Mouse (Mus musculus) intestine, embryonic 15.5 days (tissue): ENCODE data around the gene Tex14. TPM values are rescaled to one million over a fixed set of nuclear protein-coding genes. Genes with fewer than 3 reads are reported as not detected.
"Not testable (repeated sequence)": the region's sequence is repeated elsewhere in the genome, so short reads cannot be mapped to it uniquely, and the experiment has no call there.

Experiments used
- ATAC-seq: fragments of 200-750 bp; cut with Nextera tagmentation; 2 replicates; pipeline ENCODE4 v1.8.0; 2017; ENCODE audit warnings: moderate TSS enrichment, moderate library complexity
- H3K27ac ChIP-seq: fragments of 300-500 bp; sonication (generic); 2 replicates; pipeline ENCODE4 v1.5.1; 2015; ENCODE audit warnings: mild to moderate bottlenecking, inconsistent platforms
- H3K27me3 ChIP-seq: fragments of 300-500 bp; sonication (generic); replicated peaks from 2 replicates; pipeline ENCODE4 v1.6.1; 2015; ENCODE audit warnings: inconsistent platforms
- H3K36me3 ChIP-seq: fragments of 300-500 bp; sonication (generic); 2 replicates; pipeline ENCODE4 v1.6.1; 2015; ENCODE audit warnings: inconsistent platforms
- H3K4me1 ChIP-seq: fragments of 300-500 bp; sonication (generic); replicated peaks from 2 replicates; pipeline ENCODE4 v1.6.1; 2015; ENCODE audit warnings: inconsistent platforms
- H3K4me2 ChIP-seq: fragments of 300-500 bp; sonication (generic); replicated peaks from 2 replicates; pipeline ENCODE4 v1.6.1; 2015; ENCODE audit warnings: mild to moderate bottlenecking, inconsistent platforms
- H3K4me3 ChIP-seq: fragments of 300-500 bp; sonication (generic); replicated peaks from 2 replicates; pipeline ENCODE4 v1.5.1; 2015; ENCODE audit warnings: inconsistent platforms
- H3K9ac ChIP-seq: fragments of 300-500 bp; sonication (generic); 2 replicates; pipeline ENCODE4 v1.6.1; 2015; ENCODE audit warnings: inconsistent platforms
- H3K9me3 ChIP-seq: fragments of 300-500 bp; sonication (generic); 2 replicates; pipeline ENCODE4 v1.6.1; 2016; ENCODE audit warnings: inconsistent platforms
- WGBS: fragments of 180-500 bp; shearing (Covaris S2); methylation state at CpG from one replicate; pipeline ENCODE4 v1.1.7; 2015; 5-methylcytosine and 5-hydroxymethylcytosine counted together
- polyA plus RNA-seq: library from polyadenylated mRNA; unstranded; fragments of >200 nt; fragmentation: Nextera tagmentation; extraction: Ambion mirVana; gene quantifications from 2 replicates; pipeline ENCODE4 v1.2.1, GENCODE M21; 2015

Gene Tex14
- polyA plus RNA-seq, 1 experiment from 2014 or later = 0.96 TPM

- H3K36me3 ChIP-seq, H3K4me1 ChIP-seq, H3K9ac ChIP-seq, H3K27ac ChIP-seq, H3K4me2 ChIP-seq, H3K9me3 ChIP-seq, H3K27me3 ChIP-seq, ATAC-seq, H3K4me3 ChIP-seq: not testable (repeated sequence)
- WGBS = 66% methylated on average over 10 of the region's 10 CpGs
Measured at GRCm38 (mm10) chr11:87444056-87444455, 39.2 kb downstream of the Tex14 start.

DNA sequence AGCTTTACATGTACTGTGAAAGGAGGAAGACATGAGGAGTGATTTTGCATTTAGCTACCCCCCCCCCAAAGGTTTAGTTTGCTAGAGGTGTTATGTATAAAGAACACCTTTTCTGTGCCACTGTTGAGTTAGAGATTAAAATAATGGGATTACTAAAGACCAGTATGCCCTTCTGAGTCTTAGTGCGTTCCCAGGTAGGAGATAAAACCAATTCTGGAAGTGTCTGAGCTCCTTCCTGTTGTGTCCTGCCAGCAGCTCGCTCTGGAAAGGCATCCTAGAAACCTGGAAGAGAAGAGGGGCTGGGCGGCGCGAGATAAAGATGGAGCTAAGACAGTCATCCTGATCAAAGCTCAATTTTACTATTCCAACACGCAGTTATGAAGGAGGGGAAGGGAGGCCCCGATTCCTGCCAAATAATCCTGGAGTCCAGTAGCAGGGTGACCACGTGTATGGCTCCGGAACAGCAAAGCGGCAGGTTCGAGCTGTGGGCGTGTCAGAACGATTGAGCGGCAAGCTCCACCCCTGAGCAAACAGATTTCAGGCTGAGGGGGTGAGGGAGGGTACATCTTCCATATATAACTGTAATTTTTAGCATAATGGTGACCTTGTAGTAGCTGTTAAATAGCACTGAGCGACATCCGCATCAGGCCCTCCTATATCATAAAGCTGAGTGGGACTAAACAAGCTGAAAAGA, 40.0 kb downstream of the Tex14 start:
- 5% methylated on average over 16 of the region's 16 CpGs for WGBS

GRCm38 (mm10) chr11:87445593-87445992, 40.7 kb downstream of the Tex14 start:
- not testable (repeated sequence) for H3K4me2 ChIP-seq, H3K9me3 ChIP-seq, ATAC-seq, H3K27me3 ChIP-seq, H3K27ac ChIP-seq, H3K4me3 ChIP-seq, H3K9ac ChIP-seq, H3K36me3 ChIP-seq, H3K4me1 ChIP-seq
- WGBS = 53% methylated on average over 4 of the region's 4 CpGs

More for the DNA sequence above, 40.0 kb downstream of the Tex14 start:
- Histone ChIP-seq H3K4me2 (peak overlapping the region; percentile 38), H3K9ac (no peak overlapping the region), H3K4me3 (no peak overlapping the region), H3K4me1 (no peaks in the 10 kb centered on the region; the same call in 1 of the 2 replicates), H3K36me3 (no peaks in the 10 kb centered on the region), H3K9me3 (no peaks in the 10 kb centered on the region), H3K27ac (0 out of 2 replicates have a peak overlapping the region, but pooled peaks have one; percentile 1), H3K27me3 (no peaks in the 10 kb centered on the region)
- ATAC-seq = no peak

DNA sequence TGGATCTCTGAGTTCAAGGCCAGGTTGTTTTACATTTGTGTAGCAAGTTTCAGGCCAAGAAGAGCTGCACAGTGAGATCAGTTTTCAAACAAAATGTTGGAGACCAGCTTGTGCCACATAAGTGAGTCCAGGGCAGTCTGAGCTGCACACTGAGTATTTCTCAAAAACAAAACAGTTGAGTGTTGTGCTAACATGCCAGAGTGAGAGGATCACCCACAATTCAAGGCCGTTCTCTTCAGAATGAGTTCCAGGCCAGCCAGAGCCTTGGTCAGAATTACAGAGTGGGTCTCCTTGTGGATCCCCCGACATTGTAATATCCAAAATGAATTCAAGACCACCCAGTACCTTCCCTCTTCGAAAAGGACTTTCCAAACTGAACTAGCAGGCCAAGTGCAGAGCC, 41.3 kb downstream of the Tex14 start:
- no peak overlapping the region for H3K4me3 ChIP-seq
- 88% methylated on average over 3 of the region's 3 CpGs for WGBS
- H3K9ac ChIP-seq = no peak overlapping the region
- no peaks in the 10 kb centered on the region for H3K9me3 ChIP-seq
- no peaks in the 10 kb centered on the region for H3K36me3 ChIP-seq
- H3K4me2 ChIP-seq = no peak overlapping the region
- no peak for ATAC-seq
- H3K4me1 ChIP-seq = no peaks in the 10 kb centered on the region; the same call in 1 of the 2 replicates
- no peak overlapping the region for H3K27ac ChIP-seq
- no peaks in the 10 kb centered on the region for H3K27me3 ChIP-seq

DNA sequence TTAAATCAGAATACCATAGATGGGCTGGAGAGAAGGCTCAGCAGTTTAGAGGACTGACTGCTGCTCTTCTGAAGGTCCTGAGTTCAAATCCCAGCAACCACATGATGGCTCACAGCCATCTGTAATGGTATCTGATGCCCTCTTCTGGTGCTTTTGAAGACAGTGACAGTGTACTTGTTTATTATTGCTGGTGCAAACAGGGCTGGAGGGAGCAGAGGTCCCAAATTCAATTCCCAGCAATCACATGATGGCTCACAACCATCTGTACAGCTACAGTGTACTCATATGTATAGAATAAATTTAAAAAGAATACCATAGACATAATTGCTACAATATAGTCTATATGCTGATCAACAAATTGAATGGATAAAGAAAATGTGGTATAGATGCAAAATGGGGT, 42.6 kb downstream of the Tex14 start:
- no peak overlapping the region for H3K4me3 ChIP-seq
- no peak overlapping the region for H3K27ac ChIP-seq
- ATAC-seq = no peak
- H3K4me1 ChIP-seq = no peaks in the 10 kb centered on the region; the same call in 1 of the 2 replicates
- H3K36me3 ChIP-seq = no peaks in the 10 kb centered on the region
- H3K9ac ChIP-seq = no peak overlapping the region
- no peaks in the 10 kb centered on the region for H3K27me3 ChIP-seq
- H3K4me2 ChIP-seq = no peak overlapping the region
- H3K9me3 ChIP-seq = no peaks in the 10 kb centered on the region

- H3K4me1 ChIP-seq, H3K27me3 ChIP-seq, H3K27ac ChIP-seq, H3K9me3 ChIP-seq, H3K36me3 ChIP-seq: not testable (repeated sequence)
- Histone ChIP-seq H3K4me2 (peak overlapping the region; percentile 77), H3K9ac (peak overlapping the region; percentile 32), H3K4me3 (peak overlapping the region; percentile 37)
- under 1% methylated on average over 30 of the region's 34 CpGs for WGBS
- ATAC-seq = peak; percentile 96
Measured at GRCm38 (mm10) chr11:87448081-87448475, 43.2 kb downstream of the Tex14 start.

DNA sequence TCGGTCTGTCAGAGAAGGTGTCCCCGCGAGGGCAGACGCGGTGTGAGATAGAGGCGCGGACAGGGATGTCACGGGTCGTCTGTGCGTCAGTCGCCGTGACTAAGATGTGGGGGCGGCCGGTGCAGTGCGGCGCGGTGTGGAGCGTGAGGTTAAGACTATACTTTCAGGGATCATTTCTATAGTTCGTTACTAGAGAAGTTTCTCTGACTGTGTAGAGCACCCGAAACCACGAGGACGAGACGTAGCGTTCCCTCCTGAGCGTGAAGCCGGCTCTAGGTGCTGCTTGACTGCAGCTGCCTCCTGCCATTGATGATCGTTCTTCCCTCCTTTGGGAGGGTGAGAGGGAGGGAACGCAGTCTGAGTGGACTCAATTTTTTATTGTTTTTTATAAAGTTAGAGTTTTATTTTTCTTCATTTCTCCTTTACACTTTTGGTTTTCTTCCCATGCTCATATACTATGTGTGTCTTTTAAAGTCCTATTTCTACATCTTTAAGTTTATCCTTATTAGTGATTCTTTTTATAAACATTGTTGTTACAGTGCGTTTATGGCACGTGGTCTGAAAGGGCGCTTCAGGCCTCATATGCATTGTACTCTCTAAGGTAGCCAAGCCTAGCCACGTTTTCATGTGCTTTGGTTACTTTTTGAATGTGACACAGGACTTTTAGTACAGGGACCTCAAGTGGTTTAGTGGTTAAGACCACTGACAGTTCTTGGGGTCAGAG, 43.8 kb downstream of the Tex14 start:
- not testable (repeated sequence) for H3K4me3 ChIP-seq, H3K27me3 ChIP-seq, H3K4me1 ChIP-seq, H3K36me3 ChIP-seq, H3K9ac ChIP-seq, H3K4me2 ChIP-seq, H3K9me3 ChIP-seq
- peak overlapping the region; percentile 41 for H3K27ac ChIP-seq
- under 1% methylated on average over 6 of the region's 32 CpGs for WGBS
- ATAC-seq = peak; percentile 96

DNA sequence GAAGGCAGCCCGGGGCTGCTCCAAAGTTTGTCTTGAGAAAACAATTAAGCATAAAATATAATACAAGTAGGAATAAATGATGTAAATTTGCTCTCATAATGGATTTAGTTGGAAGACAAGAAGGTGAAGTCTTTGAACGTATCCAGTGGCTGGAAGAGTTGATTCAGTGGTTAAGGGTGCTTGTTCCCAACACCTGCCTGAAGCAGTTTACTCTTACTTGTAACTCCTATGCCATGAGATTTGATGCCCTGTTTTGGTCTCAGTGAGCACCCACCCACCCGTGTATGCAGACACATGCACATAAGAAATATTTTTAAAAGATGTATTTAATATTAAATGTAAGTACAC, 44.3 kb downstream of the Tex14 start:
- H3K27ac ChIP-seq = peak overlapping the region; percentile 41
- H3K4me2 ChIP-seq = no peak overlapping the region

GRCm38 (mm10) chr11:87449847-87450246, 45.0 kb downstream of the Tex14 start:
- H3K9me3 ChIP-seq, H3K4me3 ChIP-seq, H3K36me3 ChIP-seq, H3K4me2 ChIP-seq, H3K27ac ChIP-seq, H3K9ac ChIP-seq, H3K27me3 ChIP-seq, H3K4me1 ChIP-seq, ATAC-seq: not testable (repeated sequence)
- WGBS = 59% methylated on average over 5 of the region's 5 CpGs

More for the DNA sequence above, 44.3 kb downstream of the Tex14 start:
- H3K36me3 ChIP-seq = no peaks in the 10 kb centered on the region
- H3K9me3 ChIP-seq = no peaks in the 10 kb centered on the region
- no peak for ATAC-seq
- H3K9ac ChIP-seq = no peak overlapping the region
- 6% methylated on average over 3 of the region's 3 CpGs for WGBS
- no peaks in the 10 kb centered on the region for H3K27me3 ChIP-seq
- no peaks in the 10 kb centered on the region; the same call in 1 of the 2 replicates for H3K4me1 ChIP-seq
- H3K4me3 ChIP-seq = no peak overlapping the region

- H3K4me2 ChIP-seq, H3K36me3 ChIP-seq, H3K4me1 ChIP-seq, H3K4me3 ChIP-seq, ATAC-seq, H3K9ac ChIP-seq, H3K27ac ChIP-seq, H3K9me3 ChIP-seq, H3K27me3 ChIP-seq: not testable (repeated sequence)
- 70% methylated on average over 8 of the region's 8 CpGs for WGBS
Measured at GRCm38 (mm10) chr11:87452779-87453178, 47.9 kb downstream of the Tex14 start.

DNA sequence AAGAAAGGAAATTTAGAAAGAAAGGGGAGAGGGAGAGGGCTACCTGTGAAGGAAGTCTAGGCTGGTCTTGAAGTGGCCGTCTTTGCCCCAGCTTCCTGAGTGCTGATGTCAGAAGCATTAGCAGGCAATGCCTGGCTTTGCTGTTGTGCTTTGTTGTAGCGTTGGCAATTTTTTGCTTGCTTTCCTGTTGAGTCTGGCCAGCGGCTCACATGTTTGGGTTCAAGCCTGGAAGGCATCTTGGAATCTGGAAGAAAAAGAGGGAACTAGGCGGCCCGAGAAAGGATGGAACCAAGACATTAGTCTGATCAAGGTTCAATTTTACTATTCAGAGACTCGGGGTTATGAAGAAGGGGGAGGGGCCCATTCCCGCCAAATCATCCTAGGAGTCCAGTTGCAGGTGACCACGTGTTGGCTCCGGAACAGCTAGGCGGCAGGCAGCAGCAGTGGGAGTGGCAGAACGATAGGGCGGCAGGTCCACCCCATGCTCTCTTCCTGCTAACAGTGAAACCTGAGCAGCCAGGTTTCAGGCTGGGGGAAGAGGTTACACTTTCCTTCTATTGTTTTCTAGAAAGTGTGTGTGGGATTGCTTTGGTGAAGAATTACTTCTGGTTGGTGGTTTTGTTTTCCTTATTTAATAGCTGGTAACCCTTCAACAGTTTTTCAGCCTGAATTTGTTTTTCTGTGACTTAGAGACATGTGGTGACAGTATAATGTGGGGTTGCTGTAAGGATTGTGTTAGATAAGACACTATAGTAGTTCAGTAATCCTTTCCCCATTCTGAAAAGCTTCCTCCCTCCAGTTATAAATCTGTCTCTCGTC, 48.6 kb downstream of the Tex14 start:
- no peaks in the 10 kb centered on the region for H3K9me3 ChIP-seq
- H3K4me3 ChIP-seq = no peak overlapping the region
- H3K27ac ChIP-seq = 0 out of 2 replicates have a peak overlapping the region, but pooled peaks have one; percentile 13
- H3K4me1 ChIP-seq = no peaks in the 10 kb centered on the region
- 13% methylated on average over 13 of the region's 13 CpGs for WGBS
- H3K9ac ChIP-seq = no peak overlapping the region
- 0 out of 2 replicates have a peak, but pooled peaks have one; percentile 27 for ATAC-seq
- no peaks in the 10 kb centered on the region for H3K36me3 ChIP-seq
- peak overlapping the region; percentile 9; the same call in 1 of the 2 replicates for H3K4me2 ChIP-seq
- H3K27me3 ChIP-seq = no peaks in the 10 kb centered on the region

GRCm38 (mm10) chr11:87454035-87454690, 49.3 kb downstream of the Tex14 start:
- peak; percentile 65 for ATAC-seq
- Histone ChIP-seq H3K27me3 (no peaks in the 10 kb centered on the region), H3K36me3 (no peaks in the 10 kb centered on the region), H3K4me1 (no peaks in the 10 kb centered on the region), H3K9ac (no peak overlapping the region), H3K4me2 (no peak overlapping the region), H3K27ac (no peak overlapping the region), H3K9me3 (no peaks in the 10 kb centered on the region), H3K4me3 (no peak overlapping the region)
- 77% methylated on average over 2 of the region's 2 CpGs for WGBS
